Mouse (Mus musculus): ENCODE results near the gene Pard3b.

Gene Pard3b

GRCm38 (mm10) chr1:61747481-61747880 lies 108.9 kb downstream of the Pard3b start:
- DNase-seq (ENCODE audit: low read depth, low spot score), result no peak

GRCm38 (mm10) chr1:61751008-61751407 lies 112.4 kb downstream of the Pard3b start:
- no peak for DNase-seq (ENCODE audit: low read depth, low spot score)

GRCm38 (mm10) chr1:61756771-61757170 lies 118.1 kb downstream of the Pard3b start:
- no peak for DNase-seq (ENCODE audit: low read depth, low spot score)

- DNase-seq (ENCODE audit: low read depth, low spot score), result no peak
These were observed 132.6 kb downstream of the Pard3b start for GRCm38 (mm10) chr1:61771213-61771612.

- DNase-seq (ENCODE audit: low read depth, low spot score), result no peak
These were observed 140.1 kb downstream of the Pard3b start for GRCm38 (mm10) chr1:61778731-61779130.

DNA sequence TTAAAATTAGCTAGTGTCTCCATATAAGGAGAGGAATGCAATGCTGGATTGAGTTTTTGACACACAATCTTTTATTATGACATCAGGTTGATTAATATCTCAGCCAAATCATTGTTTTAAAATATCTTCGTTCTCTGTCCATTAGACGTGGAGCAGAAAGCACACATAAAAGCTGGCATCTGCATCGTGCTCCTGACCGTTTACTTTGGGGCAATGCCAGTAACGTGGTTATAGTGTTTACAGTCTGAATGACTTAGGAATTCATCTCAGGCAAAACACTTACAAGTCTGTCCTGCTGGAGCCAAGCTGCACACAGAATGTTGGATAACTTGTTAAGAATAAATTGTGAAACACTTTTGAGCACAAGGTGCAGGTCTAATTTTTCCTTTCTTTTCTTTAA lies 141.3 kb downstream of the Pard3b start:
- no peak for DNase-seq (ENCODE audit: low read depth, low spot score)

- DNase-seq (ENCODE audit: low read depth, low spot score), result no peak
These were observed 157.7 kb downstream of the Pard3b start for GRCm38 (mm10) chr1:61796296-61796695.

GRCm38 (mm10) chr1:61820213-61820612 lies 181.6 kb downstream of the Pard3b start:
- DNase-seq (ENCODE audit: low read depth, low spot score), result no peak

DNA sequence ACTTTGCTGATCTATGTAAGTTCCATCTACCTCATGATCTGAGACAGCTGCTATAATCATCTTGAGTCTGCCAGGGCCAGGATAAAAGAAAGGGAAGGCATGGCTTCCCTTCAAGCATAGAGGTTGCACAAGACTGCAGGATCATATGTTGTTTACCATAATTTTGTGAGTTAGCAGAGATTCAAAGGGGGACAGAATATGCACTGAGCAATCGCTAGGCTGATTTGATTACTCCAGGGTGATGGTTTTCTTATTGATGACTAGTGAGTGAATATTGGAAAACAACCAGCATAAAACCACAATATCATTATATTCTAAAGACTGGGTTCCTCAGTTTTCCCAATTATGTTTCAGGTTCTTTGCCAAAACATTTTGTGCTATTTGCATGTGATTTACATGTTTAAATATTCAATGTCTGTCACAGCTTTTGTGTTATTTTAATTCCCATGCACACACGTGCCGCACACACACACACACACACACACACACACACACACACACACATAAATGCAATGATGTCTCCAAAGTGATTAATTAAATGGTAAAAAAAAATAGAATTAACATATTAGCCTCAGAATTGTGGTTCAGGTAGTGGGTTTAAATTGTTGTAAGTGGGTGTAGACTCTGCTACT lies 187.1 kb downstream of the Pard3b start:
- no peak for DNase-seq (ENCODE audit: low read depth, low spot score)

DNA sequence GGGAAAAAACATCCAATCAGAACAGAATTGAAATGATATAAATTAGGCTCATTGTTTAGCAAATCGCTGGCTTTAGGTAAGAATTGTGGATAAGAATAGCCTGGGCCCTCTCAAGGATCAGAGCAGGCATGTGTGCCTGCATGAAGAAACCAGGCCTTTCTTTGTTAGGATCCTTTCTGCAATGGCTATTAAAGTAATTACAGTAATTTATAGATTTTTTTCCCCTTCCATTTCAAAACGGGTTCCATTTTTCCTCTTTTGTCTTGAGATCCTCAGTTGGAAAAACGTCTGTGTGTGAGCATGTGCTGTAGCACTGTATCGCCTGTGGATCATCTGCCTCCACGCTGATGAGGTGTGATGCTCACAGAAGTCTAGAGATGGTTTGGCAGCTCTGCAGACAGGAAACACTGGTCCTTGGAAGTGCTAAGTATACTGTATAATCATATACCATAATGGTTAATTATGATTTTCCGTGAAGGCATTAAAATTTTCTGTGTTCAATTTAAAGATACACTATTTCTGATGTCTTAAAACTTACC lies 198.5 kb downstream of the Pard3b start:
- no peak for DNase-seq (ENCODE audit: low read depth, low spot score)

GRCm38 (mm10) chr1:61846606-61847005 lies 208.0 kb downstream of the Pard3b start:
- DNase-seq (ENCODE audit: low read depth, low spot score), result no peak

GRCm38 (mm10) chr1:61849029-61849714 lies 210.5 kb downstream of the Pard3b start:
- no peak for DNase-seq (ENCODE audit: low read depth, low spot score)

DNA sequence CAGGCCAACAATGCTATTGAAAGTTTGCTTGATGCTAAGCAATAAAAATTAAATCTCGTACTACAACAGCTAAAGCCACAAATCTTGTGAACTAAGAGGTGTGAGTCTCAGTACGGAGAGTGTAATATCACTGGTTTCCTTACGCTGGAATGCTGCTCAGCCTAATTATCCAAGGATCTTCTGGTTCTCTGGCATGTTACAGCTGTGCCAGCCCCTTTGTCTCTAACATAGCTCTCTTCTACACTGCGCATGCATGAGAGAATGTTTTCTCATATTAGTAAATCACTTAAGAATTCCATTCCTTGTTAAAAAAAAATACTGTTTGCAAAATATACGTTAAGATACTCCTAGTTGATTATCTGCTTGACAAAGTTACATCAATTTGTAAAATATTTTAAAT lies 211.8 kb downstream of the Pard3b start:
- DNase-seq (ENCODE audit: low read depth, low spot score), result no peak

DNA sequence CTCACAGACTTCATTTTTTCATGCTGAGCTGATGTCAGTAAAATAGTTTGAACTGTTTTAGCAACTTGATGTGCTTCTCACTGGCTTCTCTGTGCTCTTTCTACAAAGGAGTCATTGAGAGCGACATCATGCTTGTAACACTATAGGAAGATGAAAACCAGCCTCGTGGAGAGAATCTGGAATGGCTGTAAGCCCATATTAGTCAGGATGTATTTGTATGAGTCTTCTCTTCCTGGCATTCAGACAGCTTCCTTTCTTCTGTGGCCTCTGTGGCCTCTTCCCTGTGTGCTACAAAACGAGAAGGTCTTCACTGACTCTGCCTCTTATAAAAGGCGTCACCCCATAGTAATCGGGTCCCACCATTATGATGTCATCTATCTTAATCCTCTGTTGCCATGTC lies 212.6 kb downstream of the Pard3b start:
- DNase-seq (ENCODE audit: low read depth, low spot score), result no peak

DNA sequence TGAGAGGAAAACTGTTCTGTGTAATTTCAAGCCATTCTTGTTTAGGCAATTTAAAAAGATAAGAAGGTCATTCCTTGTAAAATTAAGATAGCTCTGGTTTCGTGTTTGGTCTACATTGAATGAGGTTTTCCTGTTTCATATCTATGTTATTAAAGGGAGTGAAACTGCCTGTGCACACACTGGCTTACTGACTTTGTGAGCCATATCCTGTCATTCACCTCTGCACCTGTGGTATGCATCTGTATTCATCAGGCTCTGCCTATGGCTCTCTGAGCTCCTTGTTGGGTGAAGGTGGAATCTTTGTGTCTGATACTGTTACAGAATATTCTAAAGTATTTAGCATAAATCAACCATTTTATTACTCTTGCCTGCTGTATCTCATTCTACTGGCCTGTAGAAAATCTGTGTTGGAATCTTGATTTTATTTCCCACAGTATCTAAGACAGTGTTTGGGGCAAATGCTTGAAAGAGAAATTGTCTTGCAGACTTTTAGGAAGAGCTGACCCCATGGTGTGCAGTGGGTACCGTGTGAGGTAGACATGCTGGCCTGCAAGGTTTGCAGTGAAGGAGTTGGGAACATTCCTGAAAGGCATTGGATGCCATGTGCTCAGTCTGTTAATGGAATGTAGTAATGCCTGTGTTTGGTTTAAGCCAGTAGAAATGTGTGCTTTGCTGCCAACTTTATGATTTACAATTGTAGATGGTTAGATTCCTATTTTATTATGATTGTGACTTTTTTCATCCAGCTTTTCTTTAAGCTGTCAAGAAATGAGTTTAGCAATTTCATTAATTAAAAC lies 228.9 kb downstream of the Pard3b start:
- no peak for DNase-seq (ENCODE audit: low read depth, low spot score)

DNA sequence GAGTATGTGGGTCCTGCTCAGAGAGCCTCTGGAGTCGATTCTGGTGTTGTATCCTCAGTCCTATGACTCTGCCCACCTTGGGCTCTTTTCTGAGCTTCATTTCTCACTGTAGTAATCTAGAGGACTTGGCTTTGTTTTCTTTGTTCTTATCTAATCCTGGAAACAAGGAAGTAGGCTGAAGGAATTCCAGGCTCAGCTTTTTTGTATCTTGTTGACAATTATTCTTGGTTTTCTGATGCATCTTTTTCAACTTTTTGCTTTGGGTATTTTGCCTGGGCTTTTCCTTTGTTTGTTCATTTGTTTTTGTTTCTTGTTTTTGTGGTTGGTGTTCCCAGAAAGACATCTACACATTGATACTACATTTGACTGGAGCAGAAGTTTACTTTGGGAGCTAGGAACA lies 236.3 kb downstream of the Pard3b start:
- no peak for DNase-seq (ENCODE audit: low read depth, low spot score)

DNA sequence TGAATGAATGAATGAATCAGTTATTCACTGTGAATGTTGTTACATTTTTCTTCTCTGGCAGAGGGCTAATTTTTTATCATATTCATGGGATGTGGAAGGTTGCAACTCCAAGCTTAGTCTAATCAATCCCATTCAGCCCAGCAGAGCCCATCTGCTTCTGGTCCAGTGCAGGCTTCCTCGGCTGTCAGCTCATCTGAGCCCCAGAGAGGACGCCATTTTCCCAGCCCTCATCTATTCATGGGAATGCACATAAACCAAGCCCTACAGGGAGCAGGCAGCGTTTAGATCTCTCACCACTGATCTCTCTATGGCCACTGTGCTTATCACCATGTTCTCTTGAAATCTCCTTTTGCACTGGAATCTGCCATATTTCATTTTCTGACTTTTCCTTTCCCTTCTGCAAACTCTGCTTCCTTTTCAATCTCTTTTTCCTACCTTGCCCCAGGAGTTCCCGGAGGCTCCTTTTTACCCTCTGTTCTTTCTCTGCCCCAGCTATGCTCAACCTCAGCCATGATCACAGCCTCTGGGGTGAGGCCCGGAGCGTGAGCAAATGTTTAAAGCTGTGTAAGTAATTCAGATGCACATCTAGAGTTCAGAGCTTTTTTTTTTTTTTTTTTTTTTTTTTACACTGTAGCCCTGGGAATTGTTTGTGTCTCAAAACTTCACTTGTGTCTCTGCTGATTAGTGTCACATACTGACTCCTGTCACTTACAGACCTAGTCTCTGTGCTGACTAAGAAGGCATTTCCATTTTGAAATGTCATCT lies 241.3 kb downstream of the Pard3b start:
- no peak for DNase-seq (ENCODE audit: low read depth, low spot score)

DNA sequence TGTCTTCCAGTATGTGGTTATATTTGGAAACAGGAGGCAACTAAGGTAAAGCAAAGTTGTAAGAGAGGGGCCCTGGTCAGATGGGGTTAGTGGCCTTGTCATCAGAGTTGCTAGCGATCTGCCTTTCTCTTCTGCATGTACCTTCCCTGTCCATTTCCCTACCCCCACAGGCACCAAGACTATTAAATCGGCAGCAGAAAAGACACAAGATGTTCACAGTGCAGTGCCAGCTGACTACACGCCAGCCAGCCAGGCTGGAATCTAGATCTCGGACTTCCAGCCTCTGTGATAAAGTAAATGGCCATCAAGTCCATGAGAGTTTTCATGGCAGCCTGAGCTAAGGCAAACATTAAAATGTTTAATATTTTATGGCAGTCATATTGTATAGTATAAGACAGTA lies 257.4 kb downstream of the Pard3b start:
- no peak for DNase-seq (ENCODE audit: low read depth, low spot score)

DNA sequence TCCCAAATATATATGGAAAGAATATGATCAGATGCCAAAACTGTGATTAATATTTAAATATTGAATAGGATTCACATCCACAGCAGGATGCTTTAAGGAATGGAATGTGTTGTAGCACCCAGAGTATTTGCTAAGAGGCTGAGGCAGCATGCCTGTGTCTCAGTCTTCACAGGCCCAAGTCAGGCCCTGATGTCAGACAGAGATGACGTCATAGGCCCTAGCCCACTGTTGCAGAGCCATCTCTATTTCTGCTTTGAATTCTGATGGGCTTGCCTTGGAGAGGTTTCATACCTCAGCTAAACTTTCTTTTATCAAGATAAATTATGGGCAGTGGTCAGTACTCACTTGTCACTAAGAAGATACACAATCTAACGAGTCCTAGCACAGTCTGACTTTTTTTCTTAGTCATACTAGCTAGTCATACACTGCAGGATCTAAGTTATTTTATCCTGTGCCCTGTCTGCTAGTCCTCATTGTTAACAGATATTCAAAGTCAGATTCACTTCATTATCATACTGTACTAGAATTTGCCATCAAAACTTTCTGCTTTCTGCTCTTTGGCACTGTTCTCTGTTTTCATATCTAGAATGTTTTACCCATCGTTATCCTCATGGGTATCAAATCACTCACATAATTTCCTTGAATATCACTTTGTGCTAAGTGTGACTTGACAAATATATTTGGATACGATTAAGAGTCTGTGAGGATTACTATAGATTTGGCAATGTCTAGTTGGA lies 264.8 kb downstream of the Pard3b start:
- DNase-seq (ENCODE audit: low read depth, low spot score), result no peak

DNA sequence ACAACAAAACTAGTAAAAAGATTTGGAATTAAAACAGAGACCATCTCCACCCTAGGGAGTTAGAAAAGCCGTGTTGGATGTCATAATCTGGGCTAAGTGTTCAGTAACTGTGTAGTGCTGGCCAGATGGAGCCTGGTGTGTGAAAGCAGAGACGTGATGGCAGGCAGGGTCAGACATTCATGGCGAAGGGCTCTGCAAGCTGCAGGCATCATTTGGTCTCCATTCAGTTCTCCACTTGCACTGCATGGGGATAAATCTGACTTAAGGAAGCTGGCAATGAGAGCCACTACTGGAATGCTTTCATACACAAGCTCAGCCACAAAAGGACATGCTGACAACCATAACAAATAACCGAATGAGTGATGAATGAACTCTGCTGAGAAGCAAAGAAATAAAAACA lies 265.4 kb downstream of the Pard3b start:
- no peak for DNase-seq (ENCODE audit: low read depth, low spot score)

GRCm38 (mm10) chr1:61912931-61913330 lies 274.3 kb downstream of the Pard3b start:
- DNase-seq (ENCODE audit: low read depth, low spot score), result no peak
